ENCODE assay signal across 9 mouse cellular contexts in the genomic region with DNA sequence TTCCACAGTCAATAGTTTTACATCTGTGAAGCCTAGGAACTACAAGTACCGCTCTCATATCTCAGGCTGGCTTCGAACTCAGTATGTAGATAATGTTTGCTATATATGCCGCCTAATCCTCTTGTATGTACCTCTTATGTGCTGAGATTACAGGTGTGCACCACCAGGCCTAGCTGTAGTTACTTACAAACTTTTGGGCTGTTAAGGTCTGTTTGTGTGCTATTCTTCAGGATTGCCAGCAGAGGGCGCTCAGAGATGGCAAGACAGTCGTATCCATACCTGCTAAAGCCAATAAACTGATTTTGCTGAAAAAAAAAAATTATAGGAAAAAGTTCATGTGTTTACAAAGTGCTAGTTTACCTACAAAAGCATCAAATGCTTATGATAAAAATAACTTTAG.
DNase-seq lines count a peak whose midpoint lies in the region; ATAC-seq and TF ChIP-seq lines count a peak whose summit lies in the region.
"Had no signal": no experiment of that assay in that cellular context is flagged by ENCODE, and none has a peak within 500 bp of the region (broad histone marks: within the 10 kb centered on the region; RNA-seq: fewer than 3 reads in every experiment).

No protein-coding gene starts in this region.

- H3ac ChIP-seq in C2C12 (ENCODE audit: control insufficient read depth, insufficient read length, low read depth): no peak overlapping the region

- no peak overlapping the region for H3K9ac ChIP-seq in kidney, embryonic 15.5 days
- no peak overlapping the region for H3K9ac ChIP-seq in kidney, embryonic 16.5 days (replicated peaks; ENCODE audit: low read length)
- no peak overlapping the region for H3K9ac ChIP-seq in midbrain, embryonic 14.5 days (replicated peaks; ENCODE audit: low read length)

- no peaks in the 10 kb centered on the region for H3K79me3 ChIP-seq in C2C12 (ENCODE audit: low read depth)

- 28% methylated on average over 5 of the region's 5 CpGs for WGBS in kidney, embryonic 15.5 days
- 24% methylated on average over 5 of the region's 5 CpGs for WGBS in kidney, embryonic 16.5 days
- 25% methylated on average over 5 of the region's 5 CpGs for WGBS in midbrain, embryonic 14.5 days

- H3K27ac ChIP-seq in kidney, embryonic 15.5 days: no peak overlapping the region
- H3K27ac ChIP-seq in kidney, embryonic 16.5 days (ENCODE audit: low read length): no peak overlapping the region
- H3K27ac ChIP-seq in midbrain, embryonic 14.5 days (replicated peaks; ENCODE audit: low read depth, low read length): no peak overlapping the region

- no peaks in the 10 kb centered on the region for H3K36me3 ChIP-seq in kidney, embryonic 15.5 days
- no peaks in the 10 kb centered on the region for H3K36me3 ChIP-seq in C2C12 (ENCODE audit: control insufficient read depth, insufficient read depth)
- H3K36me3 ChIP-seq in kidney, embryonic 16.5 days (ENCODE audit: insufficient read depth, low read length): no peaks in the 10 kb centered on the region
- H3K36me3 ChIP-seq in midbrain, embryonic 14.5 days (ENCODE audit: control insufficient read depth, insufficient read depth, low read length): no peaks in the 10 kb centered on the region

- no peaks in the 10 kb centered on the region; the same call in 1 of the 2 replicates for H3K9me3 ChIP-seq in kidney, embryonic 15.5 days (replicated peaks)
- no peaks in the 10 kb centered on the region for H3K9me3 ChIP-seq in kidney, embryonic 16.5 days (ENCODE audit: low read length)
- no peaks in the 10 kb centered on the region for H3K9me3 ChIP-seq in midbrain, embryonic 14.5 days (ENCODE audit: control insufficient read depth, low read length)

- peak; percentile 35 for TF ChIP-seq CTCF in C2C12 (IDR thresholded peaks at IDR 0.05; ENCODE audit: control insufficient read depth, insufficient read depth, insufficient read length)

- no peak overlapping the region for H3K4me3 ChIP-seq in kidney, embryonic 15.5 days (replicated peaks)
- no peak overlapping the region for H3K4me3 ChIP-seq in C2C12 (ENCODE audit: insufficient read depth, poor library complexity, severe bottlenecking)
- no peak overlapping the region for H3K4me3 ChIP-seq in kidney, embryonic 16.5 days (ENCODE audit: low read length)
- no peak overlapping the region for H3K4me3 ChIP-seq in midbrain, embryonic 14.5 days (replicated peaks; ENCODE audit: low read depth, low read length)
- H3K4me3 ChIP-seq: erythroblast, embryonic 14.5 days had no signal

- H3K79me2 ChIP-seq in C2C12 (ENCODE audit: control insufficient read depth, insufficient read depth): no peaks in the 10 kb centered on the region

- H3K27me3 ChIP-seq in kidney, embryonic 15.5 days: no peaks in the 10 kb centered on the region
- H3K27me3 ChIP-seq in C2C12 (ENCODE audit: control insufficient read depth, insufficient read depth, insufficient read length): no peaks in the 10 kb centered on the region
- no peaks in the 10 kb centered on the region for H3K27me3 ChIP-seq in kidney, embryonic 16.5 days (ENCODE audit: insufficient read depth, low read length)
- no peaks in the 10 kb centered on the region for H3K27me3 ChIP-seq in midbrain, embryonic 14.5 days (ENCODE audit: control insufficient read depth, insufficient read depth, low read length)

- H3K4me1 ChIP-seq in kidney, embryonic 15.5 days: no peaks in the 10 kb centered on the region
- H3K4me1 ChIP-seq in kidney, embryonic 16.5 days (ENCODE audit: insufficient read depth, low read length): no peaks in the 10 kb centered on the region
- no peaks in the 10 kb centered on the region for H3K4me1 ChIP-seq in midbrain, embryonic 14.5 days (ENCODE audit: control insufficient read depth, insufficient read depth, low read length)

- ATAC-seq in kidney, embryonic 15.5 days (replicated peaks; ENCODE audit: low FRiP score): no peak
- peak; percentile 51; the same call in 1 of the 2 replicates for ATAC-seq in kidney, embryonic 16.5 days (ENCODE audit: low FRiP score, low TSS enrichment)
- no peak for ATAC-seq in midbrain, embryonic 14.5 days (ENCODE audit: low FRiP score, low TSS enrichment)

- H3K4me2 ChIP-seq in kidney, embryonic 15.5 days: no peak overlapping the region
- no peak overlapping the region for H3K4me2 ChIP-seq in kidney, embryonic 16.5 days (replicated peaks; ENCODE audit: low read depth, low read length)
- H3K4me2 ChIP-seq in midbrain, embryonic 14.5 days (ENCODE audit: low read length): no peak overlapping the region

- DNase-seq in kidney, adult 18-20 months: peak; percentile 3
- DNase-seq in adipocyte (ENCODE audit: low spot score): peak; percentile 60
- DNase-seq in embryo, embryonic 11 days: peak; percentile 46
- DNase-seq in midbrain, embryonic 14.5 days: peak; percentile 85
- no peak for DNase-seq in urinary bladder, adult 2 months (ENCODE audit: low spot score)

TF ChIP-seq in C2C12, 6 proteins besides CTCF, POLR2A, EP300 and RAD21:
- no peak for TF ChIP-seq MAX (IDR thresholded peaks at IDR 0.05)
- TF ChIP-seq CEBPB (IDR thresholded peaks at IDR 0.05; ENCODE audit: low read depth): no peak
- TF ChIP-seq FOSL1 (IDR thresholded peaks at IDR 0.05; ENCODE audit: insufficient read depth, low read length, poor library complexity, severe bottlenecking): no peak
- TF ChIP-seq MYOD1 (IDR thresholded peaks at IDR 0.05; ENCODE audit: control insufficient read depth, insufficient read length, low read depth): no peak
- TF ChIP-seq MYOG (IDR thresholded peaks at IDR 0.05; ENCODE audit: control insufficient read depth, extremely low read depth, insufficient read length): no peak
- no peak for TF ChIP-seq USF1 (IDR thresholded peaks at IDR 0.05; ENCODE audit: low read depth)
